Mouse (Mus musculus) bone marrow macrophage, adult 2 months (primary cell): Measurements from ENCODE around the gene Lemd2.

ENCODE experiments used
- CTCF ChIP-seq: IDR thresholded peaks from 2 replicates; pipeline ENCODE4 v1.5.1; 2012; ENCODE audit warnings: low read depth, mild to moderate bottlenecking, low read length, moderate library complexity
- POLR2A ChIP-seq: IDR thresholded peaks from 2 replicates; pipeline ENCODE4 v1.6.1; 2012; ENCODE audit warnings: mild to moderate bottlenecking, low read depth, low read length, borderline replicate concordance

GRCm38 (mm10) chr17:27242194-27243189 is 38.2 kb upstream of the Lemd2 start:
- TF ChIP-seq CTCF (no peak), POLR2A (no peak)
